In the genomic region with DNA sequence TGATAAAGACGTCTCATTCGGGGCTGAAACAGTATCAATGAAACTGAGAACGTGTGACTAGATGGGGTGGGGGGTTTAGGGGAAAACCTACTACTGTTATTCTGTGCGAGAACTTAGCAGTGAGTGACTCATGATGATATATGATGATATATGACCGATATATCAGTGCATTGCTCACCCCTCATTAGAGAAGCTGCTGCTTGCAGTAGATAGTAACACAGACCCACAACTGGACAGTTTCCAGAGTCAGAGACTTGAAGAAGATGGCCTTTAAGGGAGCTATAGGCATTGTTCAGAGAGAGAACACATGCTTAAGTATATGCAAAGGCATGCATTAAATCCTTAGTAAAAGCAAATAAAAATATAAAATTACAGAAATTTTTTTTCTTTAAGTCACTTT, we compare ENCODE assay signal across 18 mouse cellular contexts.
"Had no signal": no experiment of that assay in that cellular context is flagged by ENCODE, and none has a peak within 500 bp of the region (broad histone marks: within the 10 kb centered on the region; RNA-seq: fewer than 3 reads in every experiment).

No protein-coding gene starts in this region.

- H3K4me1 ChIP-seq: megakaryocyte, embryonic 14.5 days; midbrain, embryonic 10.5 days; midbrain, embryonic 13.5 days; midbrain, embryonic 15.5 days; neural tube, embryonic 12.5 days; stomach, embryonic 15.5 days had no signal

- DNase-seq: lung, adult 18-20 months; lung, embryonic 14.5 days; lung, postnatal 10 days; lung, postnatal 4 days; retina, postnatal 1 day; right cerebral cortex, adult 18-20 months; thymus, adult 2 months; thymus, postnatal 25 days; thymus, postnatal 4 days had no signal

- H3K4me3 ChIP-seq: liver, embryonic 15.5 days; megakaryocyte, embryonic 14.5 days; midbrain, embryonic 10.5 days; midbrain, embryonic 13.5 days; midbrain, embryonic 15.5 days; neural tube, embryonic 12.5 days; stomach, embryonic 15.5 days had no signal

- ATAC-seq: midbrain, embryonic 15.5 days had no signal

- H3K27me3 ChIP-seq: liver, embryonic 15.5 days; megakaryocyte, embryonic 14.5 days; midbrain, embryonic 13.5 days; midbrain, embryonic 15.5 days; neural tube, embryonic 12.5 days; stomach, embryonic 15.5 days had no signal

- H3K9me3 ChIP-seq: liver, embryonic 15.5 days; megakaryocyte, embryonic 14.5 days; midbrain, embryonic 10.5 days; midbrain, embryonic 13.5 days; midbrain, embryonic 15.5 days; neural tube, embryonic 12.5 days; stomach, embryonic 15.5 days had no signal

- H3K4me2 ChIP-seq: liver, embryonic 11.5 days; liver, embryonic 15.5 days; lung, embryonic 14.5 days; midbrain, embryonic 13.5 days; midbrain, embryonic 15.5 days; neural tube, embryonic 12.5 days; stomach, embryonic 15.5 days had no signal

- H3K9ac ChIP-seq: liver, embryonic 15.5 days; lung, embryonic 14.5 days; midbrain, embryonic 13.5 days; midbrain, embryonic 15.5 days; neural tube, embryonic 12.5 days; stomach, embryonic 15.5 days had no signal

- H3K36me3 ChIP-seq: midbrain, embryonic 15.5 days; stomach, embryonic 15.5 days had no signal

- H3K27ac ChIP-seq: midbrain, embryonic 10.5 days; midbrain, embryonic 13.5 days; midbrain, embryonic 15.5 days; neural tube, embryonic 12.5 days; stomach, embryonic 15.5 days; stomach, postnatal 0 days had no signal
